Mouse (Mus musculus): ENCODE results near the gene Tprn.

Gene Tprn

DNA sequence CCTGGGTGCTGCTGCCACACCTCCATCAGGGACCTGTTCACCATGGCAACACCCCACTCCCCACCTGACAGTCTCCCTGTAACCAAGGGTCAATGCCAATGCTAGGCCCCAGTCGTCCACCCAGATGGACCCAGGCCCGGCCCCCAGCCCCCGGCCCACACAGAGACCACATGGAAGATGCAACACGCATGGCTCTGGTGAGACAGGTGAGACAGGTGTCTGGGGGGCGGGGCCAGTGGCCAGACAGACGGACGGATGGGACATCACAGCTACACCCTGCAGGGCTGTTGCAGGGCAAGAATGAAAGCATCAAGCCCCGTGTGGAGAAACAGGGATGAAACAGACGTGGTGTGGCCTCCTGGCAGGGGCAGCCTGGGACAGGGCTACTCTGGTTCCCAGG lies 31.3 kb downstream of the Tprn start:
- DNase-seq = no peak

DNA sequence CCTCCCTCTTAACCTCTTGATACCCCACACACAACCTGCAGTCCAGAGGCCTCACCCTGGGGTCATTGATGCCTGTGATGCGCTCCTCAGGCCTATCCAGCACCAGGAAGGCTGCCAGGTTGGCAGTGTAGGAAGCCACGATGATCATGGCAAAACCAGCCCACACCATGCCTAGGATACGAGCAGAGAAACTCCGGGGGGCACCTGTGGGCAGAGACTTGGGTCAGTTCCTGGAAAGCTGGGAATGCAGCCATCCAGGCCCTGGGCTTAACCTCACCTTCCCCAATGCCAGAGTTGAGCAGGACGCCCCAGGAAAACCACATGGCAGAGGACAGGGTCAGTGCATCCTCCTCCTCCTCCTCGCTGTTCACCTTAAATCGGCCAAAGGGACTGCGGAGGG lies 34.7 kb downstream of the Tprn start:
- DNase-seq = no peak

DNA sequence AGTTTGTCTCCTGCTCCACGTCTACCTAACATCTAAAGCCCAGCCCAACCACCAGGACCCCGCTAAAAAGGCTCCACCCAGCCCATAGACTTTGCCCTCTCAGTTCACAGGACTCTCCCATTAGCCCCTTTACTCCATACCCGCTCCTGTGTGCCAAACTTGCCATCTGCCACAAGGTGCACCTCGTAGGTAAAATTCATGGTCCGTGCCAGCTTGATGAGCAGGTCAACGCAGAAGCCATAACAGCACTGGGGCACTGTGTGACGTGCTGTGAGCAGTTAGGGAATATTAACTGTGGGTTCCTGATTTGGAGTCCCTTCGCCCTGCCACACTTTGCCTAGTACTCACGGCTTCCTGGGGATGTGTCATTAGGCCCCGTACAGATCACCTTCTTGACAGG lies 35.6 kb downstream of the Tprn start:
- DNase-seq = no peak

DNA sequence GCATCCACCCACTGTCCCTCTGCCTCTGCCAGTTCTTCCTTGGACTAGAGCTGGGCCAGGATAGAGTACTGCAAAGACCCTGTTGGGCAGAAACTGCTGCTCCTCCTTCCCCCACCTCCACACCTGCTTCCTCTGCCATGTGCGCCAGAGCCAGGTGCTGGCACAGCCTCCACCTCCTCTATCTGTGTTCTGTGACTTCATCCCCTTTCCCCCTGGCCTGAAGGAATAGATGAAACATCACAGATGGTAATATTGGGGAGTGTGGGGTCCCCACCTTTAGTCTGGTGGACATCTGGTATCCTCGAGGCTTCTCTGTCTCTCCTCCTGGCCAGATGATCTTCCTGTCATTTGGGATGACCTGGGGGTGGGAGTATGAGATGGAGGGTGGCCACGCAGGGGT lies 41.0 kb downstream of the Tprn start:
- DNase-seq = no peak

DNA sequence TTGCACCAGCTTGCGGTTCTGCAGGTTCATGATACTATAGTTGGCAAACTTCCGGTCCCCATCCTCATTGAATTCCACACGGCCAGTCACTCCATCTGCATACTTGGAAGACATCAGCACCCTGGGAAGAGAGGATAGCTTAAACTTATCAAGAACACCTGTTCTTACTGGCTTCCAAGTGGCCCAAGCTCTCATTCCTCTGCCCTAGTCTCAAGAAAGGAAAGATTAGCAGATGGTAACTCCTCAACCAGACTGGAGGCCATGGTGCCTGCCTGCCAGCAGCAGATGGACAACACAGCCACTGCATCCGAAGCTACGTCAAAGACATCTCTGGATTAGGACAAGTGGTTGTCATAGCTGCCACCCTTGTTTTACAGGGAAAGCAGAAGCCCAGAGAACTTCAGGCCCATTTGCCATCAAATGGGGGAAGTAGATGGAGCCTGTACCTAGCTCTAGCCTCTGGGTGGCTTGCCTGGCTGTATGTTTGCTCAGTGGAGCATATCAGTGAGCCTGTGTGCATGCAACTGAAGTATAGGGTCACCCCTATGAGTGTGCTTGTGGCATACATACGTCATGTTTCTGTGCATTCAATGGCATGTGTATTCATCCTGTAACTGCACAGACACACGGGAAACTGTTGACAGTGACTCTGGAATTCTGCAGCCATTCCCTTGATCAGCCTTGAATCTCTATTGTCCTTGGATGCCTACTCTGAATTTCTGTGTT lies 41.7 kb downstream of the Tprn start:
- DNase-seq = no peak

DNA sequence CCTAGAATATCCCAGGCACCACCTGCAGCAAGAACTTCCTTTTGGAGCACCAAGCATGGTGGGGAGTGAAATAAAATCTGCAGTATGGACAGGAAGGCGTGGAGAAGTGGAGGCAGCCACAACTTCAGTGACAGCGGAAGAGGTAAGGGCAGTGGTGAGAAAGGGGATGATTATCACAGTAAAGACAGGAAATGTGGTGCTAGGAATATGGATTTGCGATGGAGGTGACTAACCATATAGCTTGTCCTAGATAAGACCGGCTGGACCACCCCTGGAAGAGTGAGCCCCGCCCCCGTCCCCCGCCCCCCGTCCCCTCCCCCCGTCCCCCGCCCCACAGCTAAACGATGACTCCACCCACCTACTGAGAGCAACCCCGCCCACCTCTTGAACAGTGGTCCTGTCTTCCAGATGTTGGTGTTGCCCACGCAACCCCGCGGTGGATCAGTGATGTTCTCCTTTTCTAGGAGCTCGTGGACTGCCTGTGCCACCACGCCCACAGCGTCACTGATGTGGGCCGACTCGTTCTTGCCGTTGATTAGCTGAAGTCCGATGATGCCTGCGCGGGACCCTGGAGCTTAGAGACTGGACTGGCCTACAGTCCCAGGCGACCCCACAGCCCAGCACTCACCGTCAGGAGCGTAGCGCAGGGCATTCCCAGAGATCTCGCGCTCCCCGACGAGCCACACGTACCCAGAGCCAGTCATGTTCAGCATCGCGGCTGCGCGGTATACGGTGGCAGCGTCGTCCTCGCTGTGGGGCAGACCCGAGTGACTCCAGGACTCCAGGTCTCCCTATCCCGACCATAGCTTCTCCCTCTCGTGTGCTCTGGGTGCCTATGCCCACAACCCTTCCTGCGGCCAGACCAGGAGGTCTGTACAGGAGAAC lies 42.5 kb downstream of the Tprn start:
- no peak for DNase-seq

DNA sequence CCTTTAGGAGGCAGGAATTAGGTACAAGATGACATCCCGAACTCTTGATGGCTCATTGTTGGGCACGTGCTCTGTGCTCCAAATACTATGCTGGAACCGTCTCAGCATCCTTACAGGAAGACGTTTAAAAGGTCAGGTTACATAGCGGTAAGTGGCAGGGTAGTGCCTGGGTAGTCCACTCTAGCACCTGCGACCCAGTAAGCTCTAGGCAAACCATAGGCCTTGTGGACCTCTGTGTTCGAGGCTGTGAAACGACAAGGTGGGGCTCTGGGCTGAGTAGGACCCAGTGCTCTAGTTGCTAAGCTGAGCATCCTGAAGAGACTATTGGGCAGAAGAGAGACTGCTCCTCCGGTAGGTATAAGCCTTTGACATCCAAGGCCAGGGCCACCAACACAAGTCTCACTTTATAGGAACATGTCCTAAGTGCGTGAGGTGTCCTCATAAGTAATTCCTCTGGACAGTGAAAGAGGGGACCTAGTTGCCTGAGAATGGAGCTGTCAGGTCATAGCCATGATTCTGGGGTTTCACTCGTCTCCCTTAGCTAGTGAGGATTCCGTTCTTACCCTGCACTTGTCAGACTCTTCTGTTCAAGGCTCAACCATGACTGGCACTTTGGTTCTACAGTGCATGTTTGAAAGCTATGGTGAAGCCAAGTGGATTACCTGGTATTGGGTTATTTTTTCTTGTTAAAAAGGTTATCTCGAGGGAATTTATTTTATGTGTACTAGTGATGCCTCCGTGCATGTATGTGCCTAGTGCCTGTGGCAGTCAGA lies 43.4 kb downstream of the Tprn start:
- DNase-seq = no peak

DNA sequence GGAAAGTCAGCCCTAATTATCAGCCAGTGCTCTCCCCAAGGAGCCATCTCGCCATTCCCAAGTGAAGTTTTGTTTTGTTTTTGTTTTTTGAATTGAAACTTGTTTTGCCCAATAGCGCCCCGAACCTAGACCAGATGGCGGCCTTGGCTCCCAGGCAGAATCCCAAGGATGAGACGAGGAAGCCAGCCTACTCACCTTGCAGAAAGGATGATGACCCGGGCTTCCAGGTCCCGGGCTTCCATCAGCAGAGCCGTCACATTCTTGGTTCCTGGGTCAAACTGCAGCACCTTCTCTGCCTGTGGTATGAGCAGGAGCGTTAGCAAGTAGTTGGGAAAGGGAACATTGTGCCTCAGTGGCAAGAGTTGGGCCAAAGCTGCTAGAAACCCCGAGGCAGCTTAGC lies 47.8 kb downstream of the Tprn start:
- DNase-seq = no peak

DNA sequence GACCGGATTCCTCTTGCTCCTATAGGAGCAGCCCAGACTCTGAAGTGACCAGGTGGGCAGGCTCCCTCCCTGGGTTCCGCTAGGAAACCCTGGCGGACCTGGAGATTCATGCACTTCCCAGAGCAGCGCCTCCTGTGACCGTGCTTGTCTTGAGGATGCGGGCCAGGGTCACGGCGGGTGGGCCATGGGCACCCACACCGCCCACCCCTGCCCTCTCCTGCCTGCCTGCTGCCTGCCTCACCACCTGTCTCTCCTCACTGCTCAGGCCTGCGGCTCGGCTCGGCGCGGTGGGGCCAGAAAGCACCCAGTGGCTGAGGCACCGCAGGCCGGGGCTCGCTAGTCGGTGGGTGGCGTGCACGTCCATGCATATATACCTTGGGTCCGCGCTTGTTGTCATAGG lies 48.6 kb downstream of the Tprn start:
- no peak for DNase-seq

DNA sequence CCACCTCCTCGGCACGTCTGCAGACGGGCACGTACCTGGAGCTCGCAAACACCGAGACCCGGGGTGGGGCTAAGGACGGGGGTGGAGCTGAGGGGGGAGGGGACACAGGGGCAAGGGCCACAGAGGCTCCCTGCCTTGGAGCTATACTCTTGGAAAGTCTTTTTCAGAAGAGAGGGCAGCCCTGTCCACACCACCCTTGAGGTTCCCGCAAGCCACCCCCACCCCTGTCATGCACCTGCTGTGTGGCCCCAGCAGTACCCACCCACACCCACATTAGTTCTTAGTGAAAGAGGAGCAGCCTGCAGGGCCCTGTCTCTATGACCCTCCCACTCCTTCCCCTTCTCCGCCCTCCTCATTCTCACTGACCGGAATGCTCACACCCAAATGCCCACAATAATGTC lies 49.1 kb downstream of the Tprn start:
- DNase-seq = no peak

DNA sequence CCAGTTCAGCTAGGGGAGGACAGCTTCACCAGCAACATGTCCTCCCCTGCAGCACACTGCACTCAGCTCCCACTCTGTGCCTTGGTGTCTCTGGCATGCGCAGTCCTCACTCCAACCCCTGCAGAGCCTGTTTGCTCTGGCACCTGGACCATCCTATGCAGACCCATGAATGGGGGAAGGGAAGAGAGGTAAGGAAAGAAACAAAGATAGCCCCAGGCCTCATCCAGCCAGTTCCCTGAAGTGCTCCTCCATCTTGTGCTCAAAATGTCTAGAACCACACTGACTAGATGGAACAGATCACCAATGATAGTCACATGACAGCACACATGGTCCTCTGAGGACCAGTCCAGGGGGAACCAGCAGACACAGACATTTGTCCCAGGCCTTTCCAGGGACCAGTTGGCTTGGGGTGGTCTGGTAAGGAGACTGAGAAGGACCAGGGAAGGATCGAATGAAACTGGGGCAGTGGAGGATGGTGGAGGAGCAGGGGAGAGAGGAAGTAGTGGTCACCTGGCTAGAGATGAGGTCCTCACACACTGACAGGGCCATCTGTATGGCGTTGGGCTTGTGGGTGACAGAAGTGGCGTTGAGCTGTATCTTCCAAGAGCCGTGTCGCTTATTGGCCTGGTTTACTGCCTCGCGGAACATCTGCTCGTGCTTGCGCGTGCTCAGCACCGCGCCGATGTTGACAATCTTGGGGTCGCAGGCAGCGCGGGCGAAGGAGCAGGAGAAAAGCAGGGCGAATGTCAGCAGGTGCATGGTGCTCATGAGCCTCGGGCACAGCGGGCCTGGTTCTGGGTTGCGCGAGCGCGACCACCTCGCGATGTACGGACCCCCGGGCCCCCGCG lies 55.9 kb downstream of the Tprn start:
- DNase-seq = no peak

DNA sequence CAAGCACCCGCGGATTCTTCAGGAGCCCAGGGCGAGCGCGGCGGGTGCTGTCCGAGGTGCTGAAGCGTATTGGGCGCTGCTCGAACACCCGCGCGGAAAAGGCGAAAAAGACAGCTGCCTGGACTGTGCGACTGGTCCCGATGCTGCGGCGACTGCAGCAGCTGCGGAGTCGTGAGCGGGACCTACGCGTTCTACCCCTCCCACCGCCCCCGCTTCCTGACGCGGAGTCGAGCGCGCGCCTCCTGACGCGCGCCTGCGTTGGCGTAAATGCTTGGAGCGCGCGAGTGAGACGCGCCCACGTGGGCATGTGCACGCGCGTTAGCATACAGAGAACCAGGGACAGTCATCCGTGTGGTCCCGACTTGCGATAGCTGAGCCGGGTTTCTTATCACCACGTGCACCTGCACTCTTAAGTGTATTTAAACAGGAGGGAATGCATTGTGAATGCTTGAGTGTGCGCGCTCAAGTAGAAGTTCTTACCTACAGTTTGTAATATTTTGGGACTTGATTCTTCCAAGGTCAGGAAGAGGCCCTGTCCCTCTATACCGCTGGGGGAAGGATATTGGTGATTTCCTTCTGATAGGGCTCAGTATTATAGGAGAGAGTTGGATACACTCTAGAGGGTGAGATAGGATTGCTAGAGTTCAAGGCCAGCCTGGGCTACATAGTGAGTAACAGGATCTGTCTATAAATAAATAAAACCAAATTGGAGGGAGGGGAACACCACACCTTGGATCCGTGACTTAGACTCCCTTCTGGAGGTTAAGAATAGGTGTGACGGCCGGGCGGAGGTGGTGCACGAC lies 56.8 kb downstream of the Tprn start, which contains the start of gene Grin1:
Grin1 (minus strand) TSS at position 217 of the 803 bp plus-strand sequence.
- peak; percentile 16 to 21 for DNase-seq
